Mouse (Mus musculus): ENCODE data around the gene Slc16a11. TPM values are rescaled to one million over a fixed set of nuclear protein-coding genes. Genes with fewer than 3 reads are reported as not detected.

Slc16a11 gene
- polyA plus RNA-seq, 1 experiment from 2014 or later: 2.9 TPM

DNA sequence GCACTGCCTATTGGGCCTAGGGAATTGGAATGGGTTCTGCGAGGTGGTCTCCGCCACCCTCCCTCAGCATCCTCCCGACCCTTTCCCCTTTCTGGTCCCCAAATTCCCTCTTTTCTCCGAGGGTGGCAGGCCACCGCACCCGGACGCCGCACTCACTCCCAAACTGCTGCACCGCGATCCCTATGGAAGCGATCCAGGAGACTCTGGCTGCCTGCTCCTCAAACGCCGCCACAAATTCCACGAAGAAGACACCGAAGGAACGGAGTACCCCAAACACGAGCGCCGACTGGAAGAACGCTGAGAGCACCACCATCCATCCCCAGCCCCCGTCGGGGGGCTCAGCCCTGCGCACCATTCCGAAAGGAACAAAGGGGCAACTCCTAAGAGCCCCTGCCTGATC, 7.8 kb downstream of the Slc16a11 start:
- no peak for ATAC-seq
- H3K36me3 ChIP-seq: no peaks in the 10 kb centered on the region
- peak overlapping the region; percentile 67 for H3K9ac ChIP-seq
- WGBS: 2% methylated on average over 24 of the region's 24 CpGs
- peak overlapping the region; percentile 86 for H3K27ac ChIP-seq
- H3K4me2 ChIP-seq (replicated peaks): peak overlapping the region; percentile 95
- peaks cover 23% of the 10 kb centered on the region for H3K4me1 ChIP-seq (replicated peaks)
- H3K4me3 ChIP-seq (replicated peaks): peak overlapping the region; percentile 56
- H3K9me3 ChIP-seq: no peaks in the 10 kb centered on the region
- peaks cover 8% of the 10 kb centered on the region for H3K27me3 ChIP-seq (replicated peaks)

DNA sequence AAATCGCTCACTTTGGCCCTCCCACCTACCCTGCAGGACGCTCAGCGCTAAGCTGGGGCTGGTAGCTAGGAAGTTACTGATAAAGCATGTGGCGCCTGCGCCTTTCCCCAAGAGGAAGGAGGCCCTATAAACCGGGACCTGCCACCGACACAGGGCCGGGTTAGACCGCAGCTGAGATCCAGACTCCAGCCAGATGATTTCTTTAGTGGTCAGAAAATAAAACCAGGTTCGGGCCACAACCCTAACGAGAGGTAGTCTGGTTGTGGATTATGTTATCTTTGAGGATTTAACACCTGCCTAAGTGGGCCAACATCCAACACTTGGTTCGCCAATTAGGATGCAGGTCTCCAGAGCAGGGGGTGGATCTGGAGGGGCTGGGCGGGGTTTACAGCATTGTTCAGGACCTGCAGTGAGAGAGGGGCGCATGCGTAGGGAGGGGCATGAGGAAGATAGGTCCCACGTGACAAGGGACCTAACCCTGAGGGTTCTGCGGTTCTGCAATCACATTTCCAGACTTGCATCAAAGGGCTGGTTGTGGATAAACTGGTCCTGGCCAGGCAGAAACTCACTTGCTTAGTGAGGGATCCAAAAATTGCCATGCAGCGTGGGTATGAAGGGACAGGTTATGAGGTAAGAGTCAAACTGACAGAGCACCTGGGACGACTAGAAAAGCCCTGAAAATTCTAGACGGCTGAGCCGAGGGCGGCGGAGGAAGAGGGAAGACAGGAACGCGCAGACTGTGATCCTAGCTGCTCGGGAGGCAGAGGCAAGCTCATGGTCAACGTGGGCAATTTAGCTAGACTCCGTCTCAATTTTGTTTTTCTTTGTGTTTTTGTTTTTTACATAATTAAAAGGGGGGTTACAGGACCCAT, 8.4 kb downstream of the Slc16a11 start, which contains the start of gene Slc16a13:
Gene Slc16a13, minus strand, starts transcription at position 334 of the 872 bp plus-strand sequence.
- peaks cover 18% of the 10 kb centered on the region for H3K4me1 ChIP-seq (replicated peaks)
- H3K27ac ChIP-seq: peak within 1 kb of the TSS; percentile 93
- no peaks in the 10 kb centered on the region for H3K36me3 ChIP-seq
- ATAC-seq: peak; percentile 91
- under 1% methylated on average over 28 of the region's 28 CpGs for WGBS
- H3K27me3 ChIP-seq (replicated peaks): peaks cover 2% of the 10 kb centered on the region
- peak within 1 kb of the TSS; percentile 95 for H3K4me2 ChIP-seq (replicated peaks)
- no peaks in the 10 kb centered on the region for H3K9me3 ChIP-seq
- H3K4me3 ChIP-seq (replicated peaks): peak within 1 kb of the TSS; percentile 56
- H3K9ac ChIP-seq: peak within 1 kb of the TSS; percentile 67

DNA sequence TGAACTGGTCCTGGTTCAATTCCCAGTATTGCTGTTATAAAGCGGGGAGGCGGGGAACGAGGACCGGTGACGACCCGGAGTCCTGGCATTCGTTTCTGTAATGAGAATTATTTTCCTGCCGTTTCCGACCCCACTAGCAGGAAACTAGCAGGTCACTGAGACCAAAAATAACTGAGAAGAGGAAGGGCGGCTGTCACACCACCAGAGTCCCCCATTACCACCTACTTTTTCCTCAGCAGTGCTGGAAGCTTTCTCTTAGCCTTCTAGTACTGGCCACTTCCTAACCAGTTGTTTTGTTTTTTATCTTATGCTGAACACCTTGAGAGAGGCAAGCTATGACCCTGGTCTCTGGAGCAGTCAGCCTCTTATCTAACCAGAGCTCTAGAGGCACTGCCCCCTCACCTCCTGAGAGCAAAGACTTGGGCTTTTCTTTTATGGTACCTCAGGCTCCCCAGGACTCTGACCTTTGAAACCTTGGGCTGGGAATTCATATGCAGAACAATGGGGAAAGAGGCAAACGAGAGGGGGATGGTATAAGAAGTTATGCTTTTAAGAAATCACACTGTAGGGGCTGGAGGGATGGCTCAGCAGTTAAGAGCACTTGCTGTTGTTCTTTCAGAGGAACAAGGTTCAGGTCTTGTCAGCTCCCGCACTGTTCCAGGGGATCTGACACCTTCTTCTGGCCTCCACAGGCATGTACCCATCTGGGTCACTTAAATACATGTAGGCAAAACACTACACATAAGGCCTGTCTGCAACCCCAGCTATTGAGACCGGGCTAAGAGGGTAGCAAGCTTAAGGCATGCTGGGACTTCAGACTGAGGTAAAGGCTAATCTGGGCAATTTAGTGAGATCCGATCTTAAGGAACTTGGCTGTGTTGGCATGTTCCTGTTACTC, 9.3 kb downstream of the Slc16a11 start:
- Histone ChIP-seq H3K27ac (peak overlapping the region; percentile 93), H3K4me1 (replicated peaks) (peaks cover 18% of the 10 kb centered on the region), H3K27me3 (replicated peaks) (no peaks in the 10 kb centered on the region; the same call in 1 of the 2 replicates), H3K36me3 (no peaks in the 10 kb centered on the region), H3K9ac (peak overlapping the region; percentile 65), H3K4me3 (replicated peaks) (peak overlapping the region; percentile 56), H3K9me3 (no peaks in the 10 kb centered on the region), H3K4me2 (replicated peaks) (peak overlapping the region; percentile 95)
- whole genome bisulfite sequencing: 9% methylated on average over 14 of the region's 14 CpGs
- ATAC-seq: peak; percentile 81

DNA sequence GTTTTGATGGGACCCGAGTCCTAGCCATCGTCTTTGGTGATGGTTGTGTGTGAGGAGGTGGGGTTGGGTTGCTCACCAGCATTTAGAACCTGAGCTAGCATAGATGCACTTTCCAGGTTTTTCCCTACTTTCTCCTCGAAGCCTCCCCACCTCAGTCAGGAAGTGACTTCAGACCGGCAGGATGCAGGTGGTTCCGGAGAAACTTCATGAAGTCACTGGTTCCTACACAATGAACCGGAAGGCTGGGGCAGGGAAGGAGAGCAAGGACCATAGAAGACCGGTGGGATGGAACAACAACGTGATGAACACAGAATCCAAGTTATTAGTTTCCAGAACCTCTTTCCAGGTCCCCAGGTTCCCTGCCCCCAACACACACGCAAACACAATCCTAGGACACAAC, 11.2 kb downstream of the Slc16a11 start:
- WGBS: 74% methylated on average over 9 of the region's 9 CpGs
- Histone ChIP-seq H3K4me3 (replicated peaks) (no peak overlapping the region), H3K4me2 (replicated peaks) (peak overlapping the region; percentile 9; the same call in 1 of the 2 replicates), H3K27me3 (replicated peaks) (peaks cover 16% of the 10 kb centered on the region), H3K9me3 (no peaks in the 10 kb centered on the region), H3K36me3 (no peaks in the 10 kb centered on the region), H3K4me1 (replicated peaks) (peaks cover 25% of the 10 kb centered on the region), H3K27ac (peak overlapping the region; percentile 4), H3K9ac (no peak overlapping the region)
- no peak for ATAC-seq

DNA sequence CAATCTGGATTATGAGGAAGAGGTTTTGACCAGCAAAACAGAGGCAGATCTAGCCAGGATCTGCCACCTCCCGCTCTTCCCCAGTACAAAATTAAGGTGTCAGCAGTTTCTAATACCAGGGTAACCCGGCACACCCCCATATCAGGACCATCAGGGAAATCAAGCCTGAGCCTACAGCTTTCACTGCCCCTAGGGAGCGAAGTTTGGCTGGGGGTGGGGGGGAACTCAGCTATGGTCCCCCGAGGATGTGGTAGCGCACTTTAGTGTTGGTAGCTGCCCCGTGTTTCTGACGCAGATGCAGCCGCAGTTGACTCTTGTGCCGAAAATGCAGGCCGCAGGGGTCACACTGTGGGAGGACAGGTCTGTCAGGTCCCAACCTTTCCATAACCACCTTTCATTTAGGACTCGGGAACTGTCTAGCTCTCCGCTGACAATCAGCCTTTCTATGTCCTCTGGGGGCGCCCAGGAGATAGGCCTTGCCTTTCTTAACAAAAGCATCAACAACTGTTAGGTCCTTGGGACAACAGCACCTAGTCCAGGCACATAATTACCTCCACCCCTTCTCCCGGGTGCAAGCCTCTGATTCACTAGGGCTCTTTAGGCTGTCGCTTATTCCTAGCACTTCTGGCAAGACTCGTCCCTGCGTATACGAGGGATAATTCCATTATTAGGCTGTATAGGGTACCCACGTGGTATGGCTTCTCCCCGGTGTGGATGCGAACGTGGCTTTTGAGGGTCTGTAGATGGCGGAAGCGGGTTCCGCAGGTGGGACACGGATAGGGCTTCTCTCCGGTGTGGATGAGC, 13.4 kb downstream of the Slc16a11 start:
- H3K9me3 ChIP-seq: no peaks in the 10 kb centered on the region
- H3K9ac ChIP-seq: peak overlapping the region; percentile 23; the same call in 1 of the 2 replicates
- peaks cover 28% of the 10 kb centered on the region for H3K4me1 ChIP-seq (replicated peaks)
- H3K27ac ChIP-seq: peak overlapping the region; percentile 3; the same call in 1 of the 2 replicates
- no peaks in the 10 kb centered on the region for H3K36me3 ChIP-seq
- peak overlapping the region; percentile 30 for H3K4me3 ChIP-seq (replicated peaks)
- H3K4me2 ChIP-seq (replicated peaks): peak overlapping the region; percentile 57
- peaks cover 23% of the 10 kb centered on the region for H3K27me3 ChIP-seq (replicated peaks)
- WGBS: 21% methylated on average over 27 of the region's 27 CpGs
- ATAC-seq: no peak

DNA sequence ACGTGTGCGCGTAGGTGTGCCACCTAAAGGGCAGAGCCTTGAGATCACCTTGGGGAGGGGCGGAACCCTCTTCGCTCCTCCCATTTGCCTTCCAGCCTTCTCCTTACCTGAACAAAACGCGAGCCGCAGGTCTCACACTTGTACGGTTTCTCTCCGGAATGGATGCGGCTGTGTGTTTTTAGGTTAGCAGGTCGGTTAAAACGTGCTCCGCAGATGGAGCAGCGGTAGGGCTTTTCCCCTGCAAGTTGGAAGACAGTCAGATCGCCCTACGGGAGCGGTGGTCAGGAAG, 14.0 kb downstream of the Slc16a11 start:
- Histone ChIP-seq H3K9me3 (no peaks in the 10 kb centered on the region), H3K27me3 (replicated peaks) (peaks cover 23% of the 10 kb centered on the region), H3K27ac (peak overlapping the region; percentile 3; the same call in 1 of the 2 replicates), H3K9ac (peak overlapping the region; percentile 23; the same call in 1 of the 2 replicates), H3K4me3 (replicated peaks) (peak overlapping the region; percentile 30), H3K36me3 (no peaks in the 10 kb centered on the region), H3K4me1 (replicated peaks) (peaks cover 28% of the 10 kb centered on the region), H3K4me2 (replicated peaks) (peak overlapping the region; percentile 57)
- 12% methylated on average over 18 of the region's 18 CpGs for WGBS
- ATAC-seq: peak; percentile 57

DNA sequence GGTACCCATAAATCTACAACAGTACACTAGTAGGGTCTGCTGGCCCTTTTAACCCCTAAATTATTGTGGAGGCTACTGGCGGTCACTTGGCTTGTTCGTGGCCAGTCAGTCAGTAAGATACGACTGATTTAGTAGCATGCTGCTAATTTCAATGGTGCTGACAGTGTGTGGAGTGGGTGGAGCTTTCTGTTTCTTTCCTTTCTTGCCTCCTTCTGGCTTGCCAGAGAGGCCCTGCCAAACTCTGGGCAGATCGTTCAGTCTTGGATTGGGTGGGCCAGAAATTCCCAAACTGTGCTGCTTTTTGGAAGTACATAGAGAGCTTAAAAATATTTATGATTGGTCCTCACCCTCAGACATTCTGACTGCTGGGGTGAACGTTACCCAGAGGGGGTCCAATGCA, 14.6 kb downstream of the Slc16a11 start:
- no peak overlapping the region for H3K27ac ChIP-seq
- no peak overlapping the region; the same call in 1 of the 2 replicates for H3K9ac ChIP-seq
- no peak for ATAC-seq
- 29% methylated on average over 5 of the region's 5 CpGs for WGBS
- H3K4me3 ChIP-seq (replicated peaks): peak overlapping the region; percentile 30
- peak overlapping the region; percentile 57 for H3K4me2 ChIP-seq (replicated peaks)
- no peaks in the 10 kb centered on the region for H3K9me3 ChIP-seq
- H3K27me3 ChIP-seq (replicated peaks): peaks cover 23% of the 10 kb centered on the region
- H3K4me1 ChIP-seq (replicated peaks): peaks cover 28% of the 10 kb centered on the region
- H3K36me3 ChIP-seq: no peaks in the 10 kb centered on the region

DNA sequence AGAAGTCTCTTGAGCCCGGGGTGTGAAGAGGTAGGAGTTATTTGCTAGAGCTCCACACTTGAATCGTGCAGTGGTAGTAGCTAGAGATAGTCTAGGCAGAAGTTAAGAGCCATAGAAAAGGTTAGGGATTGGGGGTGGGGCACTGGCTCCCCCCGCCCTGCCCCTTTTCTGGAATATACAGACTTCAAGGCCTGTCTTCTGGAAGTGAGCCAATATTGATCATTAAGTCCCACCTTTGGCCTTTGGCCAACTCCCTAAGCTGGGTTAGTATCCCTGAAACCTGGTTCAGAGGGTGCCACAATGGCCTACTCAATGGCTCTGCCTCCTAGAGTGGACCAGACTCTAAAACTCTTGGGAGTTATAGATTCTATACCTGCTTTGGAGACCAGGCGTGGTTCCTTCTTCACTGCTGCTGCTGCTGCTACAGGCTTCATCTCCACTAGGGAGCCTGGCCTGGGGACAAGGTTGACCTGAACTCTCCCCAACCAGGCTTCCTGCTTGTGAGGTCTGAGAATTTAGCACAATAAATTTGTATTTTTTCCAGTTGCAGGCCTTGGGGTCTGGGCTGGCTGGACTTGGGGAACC, 15.2 kb downstream of the Slc16a11 start:
- Histone ChIP-seq H3K27me3 (replicated peaks) (peaks cover 23% of the 10 kb centered on the region), H3K4me2 (replicated peaks) (peak overlapping the region; percentile 57), H3K4me3 (replicated peaks) (peak overlapping the region; percentile 30), H3K9ac (peak overlapping the region; percentile 14; the same call in 1 of the 2 replicates), H3K9me3 (no peaks in the 10 kb centered on the region), H3K4me1 (replicated peaks) (peaks cover 28% of the 10 kb centered on the region), H3K27ac (no peak overlapping the region), H3K36me3 (no peaks in the 10 kb centered on the region)
- ATAC-seq: no peak
- 82% methylated on average over 4 of the region's 4 CpGs for WGBS

DNA sequence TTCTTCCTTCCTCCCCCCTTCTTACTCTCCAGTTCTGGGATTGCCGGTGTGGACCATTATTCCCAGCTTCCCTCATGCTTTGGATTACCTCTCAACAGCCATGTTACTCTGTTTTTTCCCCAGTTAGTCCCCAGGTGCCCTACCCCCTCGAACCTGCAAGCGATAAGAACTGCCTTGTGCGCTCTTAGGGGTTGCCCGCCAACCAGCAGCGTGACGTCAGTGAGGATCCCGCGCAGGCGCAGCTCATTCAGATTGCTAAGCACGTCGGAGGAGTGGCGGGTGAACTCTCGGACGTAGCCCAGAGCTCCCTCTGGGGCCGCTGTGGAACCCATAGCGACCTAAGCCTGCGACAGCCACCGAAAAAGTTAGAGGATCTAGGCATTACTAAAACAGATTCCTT, 16.3 kb downstream of the Slc16a11 start:
- Histone ChIP-seq H3K4me3 (replicated peaks) (peak overlapping the region; percentile 30), H3K4me2 (replicated peaks) (peak overlapping the region; percentile 57), H3K4me1 (replicated peaks) (peaks cover 31% of the 10 kb centered on the region), H3K27ac (peak overlapping the region; percentile 54), H3K9ac (peak overlapping the region; percentile 14), H3K9me3 (no peaks in the 10 kb centered on the region), H3K27me3 (replicated peaks) (peaks cover 23% of the 10 kb centered on the region), H3K36me3 (no peaks in the 10 kb centered on the region)
- ATAC-seq: peak; percentile 50
- under 1% methylated on average over 19 of the region's 19 CpGs for WGBS

DNA sequence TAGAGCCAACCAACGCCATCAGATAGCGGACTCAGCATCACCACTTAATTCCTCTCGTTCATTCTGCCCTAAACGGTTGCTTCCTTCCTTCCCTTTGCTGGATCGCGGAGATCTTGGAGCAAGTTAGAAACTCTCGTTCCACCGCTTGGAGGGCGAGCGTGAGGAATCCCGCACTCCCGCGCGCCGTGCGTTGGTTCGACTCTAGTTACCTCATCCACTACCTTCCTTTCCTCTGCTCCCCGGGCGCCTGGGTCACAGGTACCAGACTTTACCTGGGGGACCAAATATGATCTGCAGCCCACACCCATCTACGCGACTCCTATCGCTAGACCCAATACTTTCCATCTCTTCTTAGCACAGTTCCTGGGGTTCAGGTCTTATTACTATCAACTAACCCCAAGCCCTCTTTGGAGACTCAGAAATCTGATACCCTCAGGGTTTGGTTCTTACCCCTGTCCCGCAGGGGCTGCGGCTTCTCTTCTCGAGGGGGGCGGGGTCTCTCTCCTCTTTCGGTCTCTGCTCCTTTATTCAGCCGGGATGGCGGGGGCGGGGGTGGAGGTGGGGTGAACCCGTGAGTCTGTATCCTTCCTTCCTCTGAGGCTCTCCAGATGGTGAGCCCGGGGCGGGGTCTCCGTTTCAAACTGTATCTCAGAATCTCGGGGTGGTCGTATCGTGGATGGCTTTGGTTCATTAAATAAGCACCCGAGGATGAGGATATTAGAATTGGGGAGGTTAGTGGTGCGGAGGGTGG, 16.9 kb downstream of the Slc16a11 start, which contains the start of gene Bcl6b:
Gene Bcl6b, minus strand, starts transcription at position 539 of the 751 bp plus-strand sequence.
- H3K9ac ChIP-seq: peak within 1 kb of the TSS; percentile 34
- no peaks in the 10 kb centered on the region for H3K36me3 ChIP-seq
- no peak for ATAC-seq
- no peaks in the 10 kb centered on the region for H3K9me3 ChIP-seq
- H3K4me2 ChIP-seq (replicated peaks): peak within 1 kb of the TSS; percentile 57
- peaks cover 35% of the 10 kb centered on the region for H3K4me1 ChIP-seq (replicated peaks)
- peaks cover 23% of the 10 kb centered on the region for H3K27me3 ChIP-seq (replicated peaks)
- peak within 1 kb of the TSS; percentile 54 for H3K27ac ChIP-seq
- WGBS: 2% methylated on average over 39 of the region's 39 CpGs
- peak within 1 kb of the TSS; percentile 30 for H3K4me3 ChIP-seq (replicated peaks)
